In genomic region chr5:21768506-21768905, GRCm38 (mm10) we compare ENCODE assay signal across 21 mouse cellular contexts.
"Had no signal": no experiment of that assay in that cellular context is flagged by ENCODE, and none has a peak within 500 bp of the region (broad histone marks: within the 10 kb centered on the region; RNA-seq: fewer than 3 reads in every experiment).

No protein-coding gene starts in this region.

- DNase-seq: gastrocnemius, postnatal 25 days; heart, adult 18-20 months; heart, postnatal 14 days; heart, postnatal 36 days; kidney, adult 18-20 months; kidney, adult 8-10 months; kidney, postnatal 10 days; kidney, postnatal 25 days; kidney, postnatal 4 days; left cerebral cortex, postnatal 4 days had no signal

- H3K27me3 ChIP-seq: heart, embryonic 13.5 days; heart, embryonic 15.5 days; hindbrain, embryonic 13.5 days; hindbrain, embryonic 15.5 days; limb, embryonic 13.5 days; limb, embryonic 15.5 days; liver, embryonic 12.5 days had no signal

- H3K4me2 ChIP-seq: heart, embryonic 11.5 days; heart, embryonic 13.5 days; heart, embryonic 15.5 days; hindbrain, embryonic 13.5 days; hindbrain, embryonic 15.5 days; limb, embryonic 13.5 days; limb, embryonic 15.5 days; liver, embryonic 12.5 days had no signal

- H3K4me1 ChIP-seq: heart, embryonic 13.5 days; heart, embryonic 15.5 days; hindbrain, embryonic 13.5 days; hindbrain, embryonic 15.5 days; limb, embryonic 13.5 days; limb, embryonic 15.5 days; liver, embryonic 12.5 days had no signal

- H3K4me3 ChIP-seq: heart, embryonic 13.5 days; heart, embryonic 15.5 days; hindbrain, embryonic 13.5 days; hindbrain, embryonic 15.5 days; layer of hippocampus, adult 2 months; limb, embryonic 13.5 days; limb, embryonic 15.5 days; liver, embryonic 12.5 days had no signal

- H3K27ac ChIP-seq: heart, embryonic 13.5 days; heart, embryonic 15.5 days; hindbrain, embryonic 13.5 days; hindbrain, embryonic 15.5 days; hindbrain, postnatal 0 days; layer of hippocampus, adult 2 months; limb, embryonic 13.5 days; limb, embryonic 15.5 days; liver, embryonic 12.5 days had no signal

- H3K9ac ChIP-seq: heart, embryonic 13.5 days; heart, embryonic 15.5 days; hindbrain, embryonic 13.5 days; hindbrain, embryonic 15.5 days; limb, embryonic 13.5 days; limb, embryonic 15.5 days; liver, embryonic 12.5 days had no signal

- H3K9me3 ChIP-seq: heart, embryonic 13.5 days; heart, embryonic 15.5 days; hindbrain, embryonic 13.5 days; hindbrain, embryonic 15.5 days; limb, embryonic 13.5 days; limb, embryonic 15.5 days; liver, embryonic 12.5 days had no signal

- ATAC-seq: hindbrain, postnatal 0 days; intestine, embryonic 16.5 days; liver, embryonic 12.5 days had no signal
